Comparison of ENCODE assay signal across 9 mouse cellular contexts in the genomic region with DNA sequence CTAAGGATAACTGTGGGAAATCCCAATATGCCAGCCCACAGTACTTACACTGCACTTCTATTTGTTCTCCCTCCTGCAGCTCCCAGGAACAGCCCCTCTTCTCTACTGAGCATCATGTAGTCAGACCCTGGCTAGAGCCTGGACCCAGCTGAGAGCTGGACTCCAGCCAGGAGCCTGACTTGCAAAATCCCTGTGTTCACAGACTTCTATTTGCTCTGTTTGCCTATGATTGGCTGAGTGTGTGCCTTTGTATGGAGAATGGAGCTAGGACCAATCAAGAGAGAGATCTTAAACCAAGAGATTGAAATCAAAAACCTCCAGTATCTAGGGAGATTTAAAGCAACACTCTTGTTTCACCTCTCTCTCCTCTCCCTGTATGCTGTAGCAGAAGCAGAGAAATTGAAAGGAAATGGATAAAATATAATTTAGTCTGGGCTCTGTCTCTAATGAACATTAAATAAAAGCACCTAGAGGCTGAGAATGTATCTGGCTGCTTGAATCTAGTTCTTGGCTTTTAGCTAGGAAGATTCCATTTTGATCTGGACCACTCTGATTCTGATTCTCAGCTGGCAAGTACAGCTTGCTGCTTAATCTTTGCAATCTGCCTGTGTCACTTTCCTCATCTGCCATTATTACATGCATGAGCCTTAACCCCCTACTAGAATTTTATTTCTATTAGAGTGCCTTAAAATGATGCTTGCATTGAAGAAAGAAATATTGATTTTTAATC.
DNase-seq lines count a peak whose midpoint lies in the region; ATAC-seq lines count a peak whose summit lies in the region.
"Had no signal": no experiment of that assay in that cellular context is flagged by ENCODE, and none has a peak within 500 bp of the region (broad histone marks: within the 10 kb centered on the region; RNA-seq: fewer than 3 reads in every experiment).

No protein-coding gene starts in this region.

- no peaks in the 10 kb centered on the region; the same call in 1 of the 2 replicates for H3K36me3 ChIP-seq in forebrain, embryonic 15.5 days
- H3K36me3 ChIP-seq: limb, embryonic 15.5 days had no signal

- no peaks in the 10 kb centered on the region for H3K27me3 ChIP-seq in forebrain, embryonic 15.5 days
- H3K27me3 ChIP-seq: limb, embryonic 15.5 days had no signal

- no peaks in the 10 kb centered on the region for H3K9me3 ChIP-seq in forebrain, embryonic 15.5 days
- H3K9me3 ChIP-seq: limb, embryonic 15.5 days had no signal

- H3K9ac ChIP-seq in forebrain, embryonic 15.5 days (replicated peaks): no peak overlapping the region
- H3K9ac ChIP-seq: limb, embryonic 15.5 days had no signal

- H3K4me3 ChIP-seq in forebrain, embryonic 15.5 days: no peak overlapping the region
- H3K4me3 ChIP-seq: limb, embryonic 15.5 days had no signal

- 0 out of 2 replicates have a peak, but pooled peaks cover 3% of the 10 kb centered on the region for H3K4me1 ChIP-seq in forebrain, embryonic 15.5 days
- H3K4me1 ChIP-seq: limb, embryonic 15.5 days had no signal

- H3K4me2 ChIP-seq in forebrain, embryonic 15.5 days (replicated peaks): no peak overlapping the region
- H3K4me2 ChIP-seq: limb, embryonic 15.5 days had no signal

- peak; percentile 98 for ATAC-seq in forebrain, embryonic 15.5 days (replicated peaks)
- no peak for ATAC-seq in granulocyte monocyte progenitor cell, adult 5-6 weeks (replicated peaks; ENCODE audit: poor library complexity, severe bottlenecking)
- no peak for ATAC-seq in activated CD4-positive, CD25-positive, alpha-beta regulatory T cell, adult 4 months

- intact Hi-C loops in gastrocnemius, postnatal 36 days (cut with DNase I): no loop called here

- peak overlapping the region; percentile 64 for H3K27ac ChIP-seq in forebrain, embryonic 15.5 days (replicated peaks)
- H3K27ac ChIP-seq: limb, embryonic 15.5 days had no signal

- peak; percentile 13 to 14 for DNase-seq in kidney, postnatal 4 days
- no peak for DNase-seq in kidney, adult 18-20 months
- peak; percentile 25 for DNase-seq in cerebellum, adult 11-12 months
- DNase-seq in lung, postnatal 4 days: peak; percentile 31 to 53
- no peak for DNase-seq in gastrocnemius, postnatal 36 days

Comparison
In these comparisons a context has a peak if more than half of its experiments do, and no peak if none do; other contexts are left out.
1. DNase-seq: peak in kidney, postnatal 4 days (2 of 2), cerebellum, adult 11-12 months (single experiment) and lung, postnatal 4 days (2 of 2); none in kidney, adult 18-20 months (single experiment) and gastrocnemius, postnatal 36 days (0 of 2).